Mouse (Mus musculus) cerebellum, adult (tissue): ENCODE measurements around the gene Cask.

Experiments
- ATAC-seq: cut with Nextera tagmentation; 2 replicates; pipeline ENCODE4 v1.9.2; 2017; ENCODE audit warnings: mild to moderate bottlenecking, moderate library complexity, mixed read lengths; ENCODE audit not compliant: insufficient number of reproducible peaks, low FRiP score, low TSS enrichment

The Cask gene

DNA sequence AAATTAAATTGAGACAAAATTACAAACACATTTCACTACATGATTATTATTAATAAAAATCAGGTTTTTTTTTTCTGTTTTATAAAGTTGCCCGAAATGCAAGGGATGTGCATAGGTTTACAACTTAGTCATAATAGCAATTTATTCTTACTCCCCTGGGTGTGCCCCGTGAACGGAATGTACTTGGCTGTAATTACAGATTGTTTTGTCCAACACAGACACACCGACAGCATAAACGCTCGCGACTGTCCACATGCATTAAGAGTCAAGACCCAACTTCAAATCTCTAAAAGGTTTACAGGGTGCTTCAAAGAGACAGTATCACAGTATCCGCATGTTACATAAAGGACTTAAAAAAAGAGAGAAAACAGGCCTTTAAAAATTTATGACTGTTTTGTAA, 329.9 kb downstream of the Cask start:
- no peak for ATAC-seq

GRCm38 (mm10) chrX:13520566-13520965, 330.6 kb downstream of the Cask start:
- peak; percentile 56; the same call in 1 of the 2 replicates for ATAC-seq

DNA sequence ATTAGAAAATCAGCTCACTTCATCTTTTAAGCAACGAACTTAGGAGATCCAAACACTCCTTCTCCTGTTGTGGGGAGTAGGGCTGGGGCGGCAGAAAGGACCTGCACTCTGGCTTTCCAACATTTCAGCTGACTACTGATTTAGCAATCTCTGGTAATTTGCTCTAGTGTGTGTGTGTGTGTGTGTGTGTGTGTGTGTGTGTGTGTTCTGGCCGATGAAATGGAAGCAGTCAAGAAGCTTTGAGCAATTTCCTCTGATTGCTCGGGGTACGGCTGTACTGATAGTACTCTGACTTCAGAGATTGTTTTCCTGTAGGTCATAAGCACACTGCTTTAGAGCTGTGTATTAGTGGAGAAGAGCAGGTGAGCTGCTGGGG, 331.8 kb downstream of the Cask start:
- ATAC-seq: no peak

GRCm38 (mm10) chrX:13518781-13519407, 332.3 kb downstream of the Cask start:
- ATAC-seq: peak; percentile 13; the same call in 1 of the 2 replicates

- ATAC-seq: no peak
Measured at GRCm38 (mm10) chrX:13518019-13518418, 333.1 kb downstream of the Cask start.

- no peak for ATAC-seq
Measured at GRCm38 (mm10) chrX:13516451-13516850, 334.7 kb downstream of the Cask start.

- no peak for ATAC-seq
Measured at GRCm38 (mm10) chrX:13513864-13514263, 337.3 kb downstream of the Cask start.

DNA sequence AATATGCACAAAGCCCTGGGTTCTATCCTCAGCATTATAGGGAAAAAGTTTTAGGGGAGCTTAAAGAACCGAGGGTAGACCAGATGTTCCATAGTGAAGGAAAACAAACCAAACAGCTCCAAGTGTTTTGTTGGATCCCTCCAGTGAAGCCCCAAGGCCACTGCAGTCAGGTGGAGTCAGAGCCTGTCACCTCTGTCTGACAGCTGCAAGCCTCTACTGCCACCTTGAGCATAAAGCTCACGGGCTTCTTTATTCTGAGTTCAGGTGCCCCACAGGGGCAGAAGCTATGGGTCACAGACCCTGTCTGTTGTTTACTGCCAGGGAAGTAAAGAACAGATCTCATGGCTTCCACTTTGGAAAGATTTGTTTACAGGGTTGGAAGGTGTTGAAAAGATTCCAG, 338.0 kb downstream of the Cask start:
- ATAC-seq: no peak

DNA sequence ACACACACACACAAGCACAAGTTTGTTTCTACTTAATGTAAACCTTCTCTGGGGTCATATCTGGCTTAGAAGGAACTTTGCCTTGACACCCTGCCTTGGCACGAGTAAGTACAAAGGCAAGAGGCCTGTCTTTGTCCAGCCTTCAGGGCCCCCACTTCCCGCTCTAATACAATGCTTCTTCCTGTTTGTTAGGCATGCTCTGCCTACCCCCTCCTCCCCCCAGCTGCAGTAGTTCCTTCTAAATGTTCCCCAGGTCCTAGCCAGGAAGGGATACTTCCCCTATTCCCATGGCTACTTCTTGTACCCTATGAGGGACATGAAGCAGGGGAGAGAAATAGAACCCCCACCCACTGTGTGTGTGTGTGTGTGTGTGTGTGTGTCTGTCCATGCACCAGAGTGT, 344.8 kb downstream of the Cask start:
- ATAC-seq: no peak

GRCm38 (mm10) chrX:13504389-13504788, 346.8 kb downstream of the Cask start:
- no peak for ATAC-seq

DNA sequence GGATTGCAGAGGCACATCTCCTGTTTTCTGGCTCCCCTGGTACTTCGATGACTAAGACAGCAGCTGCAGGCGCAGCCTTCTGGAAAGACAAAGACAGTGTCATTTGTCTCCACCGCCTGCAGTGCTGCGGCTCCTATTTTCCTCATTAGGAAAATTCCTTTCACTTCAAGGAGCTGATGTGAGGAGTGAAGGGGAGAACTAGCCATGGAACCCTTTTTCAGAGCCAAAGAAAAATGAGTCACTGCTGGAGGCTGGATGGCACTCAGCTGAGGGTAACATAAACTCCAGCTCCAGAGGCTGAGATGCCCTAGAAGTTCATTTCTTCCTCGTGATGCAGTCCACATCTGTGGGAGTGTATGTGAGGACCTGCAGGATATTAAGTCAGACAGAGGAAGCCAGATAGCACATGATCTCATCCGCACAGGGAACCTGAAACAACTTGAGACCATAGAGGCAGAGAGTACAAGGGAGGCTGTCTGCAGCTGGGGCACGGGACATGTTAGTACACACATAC, 348.2 kb downstream of the Cask start:
- ATAC-seq: no peak

- no peak for ATAC-seq
Measured at GRCm38 (mm10) chrX:13500284-13500683, 350.9 kb downstream of the Cask start.

GRCm38 (mm10) chrX:13494892-13495703, 356.1 kb downstream of the Cask start:
- ATAC-seq: no peak

DNA sequence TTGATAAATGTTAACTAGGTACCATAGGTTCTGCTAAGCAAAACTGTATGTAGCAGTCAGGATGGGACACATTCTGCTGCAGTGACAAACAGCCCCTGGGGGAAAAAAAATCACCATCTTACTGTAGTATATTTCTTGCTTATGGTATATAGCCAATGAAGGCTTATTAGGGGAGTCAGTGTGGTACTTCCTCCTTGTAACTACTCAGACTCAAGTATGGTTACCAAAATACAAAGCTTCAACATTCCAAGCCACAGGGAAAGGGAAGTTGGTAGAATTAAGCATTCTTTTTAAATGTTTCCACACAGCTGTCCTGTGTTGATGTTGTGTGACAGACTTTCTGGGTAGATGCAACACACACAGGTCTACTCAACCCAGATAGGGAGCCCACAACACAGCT, 358.2 kb downstream of the Cask start:
- ATAC-seq: no peak

DNA sequence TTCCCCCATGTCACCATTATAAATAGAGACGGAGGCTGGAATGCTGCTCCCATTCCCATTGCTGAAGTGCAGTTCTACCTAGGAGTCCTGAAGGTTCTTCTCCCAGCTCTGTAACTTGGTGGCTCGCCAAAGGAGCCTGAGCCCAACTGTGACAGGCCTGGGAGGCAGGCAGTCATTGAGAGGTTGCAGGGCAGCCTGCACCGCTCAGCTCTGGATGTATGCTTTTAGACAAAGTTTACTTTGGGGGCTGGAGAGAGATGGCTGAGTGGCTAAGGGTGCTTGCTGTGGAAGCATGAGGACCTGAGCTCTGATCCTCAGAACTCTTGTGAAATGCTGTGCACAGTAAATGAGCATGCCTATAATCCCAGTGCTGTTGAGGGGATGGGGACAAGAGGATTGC, 360.2 kb downstream of the Cask start:
- no peak for ATAC-seq

DNA sequence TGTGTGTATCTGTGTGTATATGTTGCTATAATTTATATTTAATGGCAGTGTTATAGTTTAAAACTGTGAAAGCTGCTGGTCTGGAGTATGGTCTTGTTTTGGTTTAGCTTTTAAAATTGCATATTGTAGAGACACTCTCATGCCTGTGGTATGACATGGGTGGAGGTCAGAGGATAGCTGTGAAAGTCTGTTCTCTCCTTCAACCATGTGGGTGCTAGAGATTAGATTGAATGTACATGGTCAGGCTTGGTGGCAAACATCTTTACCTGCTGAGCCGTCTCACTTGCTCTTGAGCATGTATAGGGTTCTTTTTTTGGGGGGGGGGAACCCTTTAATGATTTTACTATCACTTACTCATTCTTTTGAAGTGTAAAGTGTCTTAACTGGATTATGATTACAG, 361.4 kb downstream of the Cask start:
- ATAC-seq: no peak

DNA sequence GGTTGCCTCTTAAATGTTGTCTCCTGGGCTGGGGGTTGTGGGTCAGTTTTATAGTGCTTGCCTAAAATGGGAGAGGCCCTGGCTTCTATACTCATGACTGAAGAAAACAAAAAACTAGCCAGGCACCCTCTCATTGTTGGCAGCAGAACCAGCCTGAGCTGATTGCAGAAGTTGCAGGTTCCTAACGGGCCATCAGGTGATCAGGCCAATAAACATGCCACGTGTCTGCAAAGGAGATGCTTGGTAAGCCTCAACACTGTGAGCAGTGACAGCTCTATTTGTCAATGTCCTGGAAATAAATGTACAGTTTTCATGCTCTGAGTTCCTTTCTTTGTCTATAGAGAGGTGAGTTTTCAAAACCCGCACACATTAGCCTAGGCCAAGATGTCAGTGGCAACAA, 362.2 kb downstream of the Cask start:
- ATAC-seq: no peak

DNA sequence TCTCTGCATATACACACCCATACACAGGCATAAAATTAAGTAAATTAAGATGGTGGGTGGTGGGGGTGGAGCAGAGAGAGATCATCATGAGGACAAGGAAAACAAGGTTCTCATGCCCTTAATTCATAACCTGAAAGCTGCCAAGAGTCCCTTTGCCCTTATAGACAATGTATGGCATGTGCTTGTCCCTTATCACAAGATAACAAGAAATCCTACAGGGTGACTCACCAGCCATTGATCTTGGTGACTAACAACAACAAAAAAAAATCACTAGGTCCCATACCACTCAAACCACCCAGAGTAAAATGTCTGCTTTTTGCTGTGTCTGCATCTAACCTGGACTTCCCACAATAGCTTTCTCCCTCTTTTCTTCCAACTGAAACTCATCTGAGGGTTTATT, 366.7 kb downstream of the Cask start:
- ATAC-seq: no peak

GRCm38 (mm10) chrX:13482576-13482975, 368.6 kb downstream of the Cask start:
- ATAC-seq: no peak

DNA sequence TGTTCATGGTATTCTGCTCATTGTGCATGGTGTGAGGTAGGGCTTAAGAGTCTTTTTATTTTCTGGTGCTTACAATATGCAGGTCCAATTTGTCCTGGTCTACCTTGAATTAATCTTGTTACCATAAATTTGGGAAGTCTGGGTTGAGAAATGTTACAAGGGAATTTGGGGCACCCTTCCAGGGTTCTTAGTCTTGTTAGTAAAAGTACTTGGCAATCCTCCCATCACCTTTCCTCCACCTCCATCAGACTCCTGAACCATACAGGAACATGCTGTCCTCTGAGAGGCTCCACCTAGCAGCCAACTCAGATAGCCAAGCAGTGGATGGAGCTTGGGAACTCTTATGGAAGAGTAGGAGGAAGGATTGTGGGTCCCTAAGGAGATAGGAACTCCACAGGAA, 371.6 kb downstream of the Cask start:
- no peak for ATAC-seq

DNA sequence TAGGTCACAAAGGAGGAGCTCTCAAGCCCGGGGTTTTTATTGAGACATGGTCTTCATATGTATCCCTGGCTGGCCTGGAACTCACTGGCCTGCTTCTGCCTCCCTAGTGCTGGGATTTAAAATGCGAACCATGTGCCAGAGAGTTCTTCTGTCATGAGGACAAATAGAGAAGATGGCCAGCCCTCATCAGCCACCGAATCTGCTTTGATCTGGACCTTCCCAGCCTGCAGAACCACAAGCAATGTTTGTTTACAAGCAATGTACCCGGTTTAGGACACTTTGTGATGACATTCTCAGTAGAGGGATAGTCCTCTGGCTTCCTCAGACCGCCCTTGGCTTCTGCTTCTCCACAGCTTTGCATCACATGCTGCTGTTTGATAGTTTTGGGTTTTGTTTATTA, 372.9 kb downstream of the Cask start:
- no peak for ATAC-seq

DNA sequence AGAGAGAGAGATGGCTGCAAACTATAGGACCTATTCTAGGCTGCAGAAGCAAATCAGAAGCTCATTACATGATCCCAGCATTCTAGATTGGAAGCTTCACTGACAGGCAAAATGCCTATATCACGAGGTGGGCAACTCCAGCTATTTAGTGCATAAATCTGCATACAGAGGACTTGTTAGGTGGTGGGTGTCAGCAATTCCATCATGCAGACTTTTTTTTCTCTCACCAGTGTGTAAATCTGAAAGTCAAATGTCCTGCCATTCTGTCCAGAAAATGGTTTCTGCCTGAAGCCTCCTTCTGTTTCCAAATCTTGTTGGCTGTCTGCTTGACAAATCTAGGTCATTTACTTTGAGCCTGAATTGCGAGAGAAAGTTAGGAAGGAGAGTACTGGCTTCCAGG, 373.6 kb downstream of the Cask start:
- ATAC-seq: no peak
